Mouse (Mus musculus): ENCODE data around the gene Nceh1.

Nceh1 gene

DNA sequence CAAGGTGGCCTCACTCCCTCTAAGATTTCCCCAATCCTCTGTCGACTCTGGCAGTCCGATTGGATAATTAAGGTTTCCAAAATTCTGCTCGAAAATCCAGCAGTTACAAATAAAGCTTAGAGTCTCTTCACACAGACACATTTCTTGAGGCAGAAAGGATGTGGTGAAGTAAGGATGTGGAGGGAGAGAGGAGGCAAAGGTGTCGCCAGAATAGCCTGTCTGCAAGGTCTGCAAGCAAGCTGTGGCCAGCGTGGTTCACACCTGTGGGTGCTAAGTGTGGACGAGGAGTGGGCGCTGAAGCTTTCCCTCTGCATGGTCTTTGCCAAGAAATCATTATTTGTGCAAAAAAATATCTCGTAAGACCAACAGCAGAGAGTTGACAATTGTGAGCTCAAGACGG lies 139.8 kb downstream of the Nceh1 start:
- WGBS, result 58% methylated on average over 9 of the region's 9 CpGs

GRCm38 (mm10) chr3:27323551-27323950 lies 140.8 kb downstream of the Nceh1 start:
- WGBS, result 70% methylated on average over 5 of the region's 5 CpGs

- WGBS, result 76% methylated on average over 4 of the region's 4 CpGs
These were observed 143.9 kb downstream of the Nceh1 start for GRCm38 (mm10) chr3:27326633-27327191.

DNA sequence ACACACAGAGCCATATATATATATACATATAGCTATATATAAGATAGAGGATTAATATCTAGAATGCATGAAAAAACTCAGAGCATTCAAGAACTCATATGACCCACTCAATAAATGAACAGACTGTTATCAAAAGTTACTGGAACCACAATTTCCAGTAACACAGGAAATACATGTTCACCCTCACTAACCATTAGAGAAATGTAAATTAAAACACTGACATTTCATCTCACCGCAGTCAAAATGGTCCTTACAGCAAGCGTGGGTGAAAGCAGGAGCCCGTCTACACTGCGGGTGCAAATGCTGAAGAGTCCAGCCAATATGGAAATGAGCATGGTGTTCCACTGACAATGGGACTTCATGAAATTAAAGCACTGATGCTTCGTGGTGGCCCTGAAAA lies 147.9 kb downstream of the Nceh1 start:
- WGBS, result 89% methylated on average over 5 of the region's 5 CpGs
